Mouse (Mus musculus) bone marrow macrophage, adult 2 months (primary cell): ENCODE measurements around the gene Cldn10. TPM values are rescaled to one million over a fixed set of nuclear protein-coding genes. Genes with fewer than 3 reads are reported as not detected.

Experiments used
- H3K27ac ChIP-seq: 2 replicates; pipeline ENCODE4 v1.5.1; 2012; ENCODE audit warnings: low read depth, low read length; ENCODE audit not compliant: insufficient read depth
- H3K4me1 ChIP-seq: 2 replicates; pipeline ENCODE4 v1.6.1; 2012; ENCODE audit warnings: low read length; ENCODE audit not compliant: control insufficient read depth, insufficient read depth
- H3K4me3 ChIP-seq: 2 replicates; pipeline ENCODE4 v1.5.1; 2012; ENCODE audit warnings: mild to moderate bottlenecking, low read length, moderate library complexity; ENCODE audit not compliant: insufficient read depth
- CTCF ChIP-seq: IDR thresholded peaks from 2 replicates; pipeline ENCODE4 v1.5.1; 2012; ENCODE audit warnings: low read depth, mild to moderate bottlenecking, low read length, moderate library complexity
- POLR2A ChIP-seq: IDR thresholded peaks from 2 replicates; pipeline ENCODE4 v1.6.1; 2012; ENCODE audit warnings: mild to moderate bottlenecking, low read depth, low read length, borderline replicate concordance
- polyA plus RNA-seq: library from polyadenylated mRNA; stranded (reverse); fragments of >200 nt; gene quantifications from 2 replicates; pipeline ENCODE4 v1.2.4, GENCODE M21; 2012; ENCODE audit not compliant: missing spikeins, insufficient read depth, insufficient read length

Gene Cldn10
- polyA plus RNA-seq, 1 experiment, result not detected

- no peak overlapping the region for H3K27ac ChIP-seq
- no peak for TF ChIP-seq CTCF
- no peak for TF ChIP-seq POLR2A
- peaks cover 2% of the 10 kb centered on the region; the same call in 1 of the 2 replicates for H3K4me1 ChIP-seq
- no peak overlapping the region for H3K4me3 ChIP-seq
Observed at GRCm38 (mm10) chr14:118920654-118921053, 132.9 kb downstream of the Cldn10 start.

GRCm38 (mm10) chr14:118922251-118922650, 134.5 kb downstream of the Cldn10 start:
- H3K4me3 ChIP-seq, result no peak overlapping the region
- no peak overlapping the region for H3K27ac ChIP-seq
- TF ChIP-seq CTCF (no peak), POLR2A (no peak)
- H3K4me1 ChIP-seq, result peaks cover 4% of the 10 kb centered on the region; the same call in 1 of the 2 replicates

GRCm38 (mm10) chr14:118922667-118923184, 135.0 kb downstream of the Cldn10 start:
- no peak for TF ChIP-seq POLR2A
- TF ChIP-seq CTCF, result no peak
- H3K27ac ChIP-seq, result no peak overlapping the region
- H3K4me3 ChIP-seq, result no peak overlapping the region
- H3K4me1 ChIP-seq, result peaks cover 4% of the 10 kb centered on the region; the same call in 1 of the 2 replicates

Other genes starting within 250 kb of the Cldn10 start
- 8.2 and 8.6 TPM in 2 replicates for gene Abcc4, start 81.7 kb upstream of the Cldn10 start, polyA plus RNA-seq
- gene Dzip1, start 137.6 kb downstream of the Cldn10 start, polyA plus RNA-seq, result 0.20 and 0.34 TPM in 2 replicates
- gene Dnajc3, start 150.1 kb downstream of the Cldn10 start, polyA plus RNA-seq, result 36.4 and 40.5 TPM in 2 replicates